Mouse (Mus musculus) MEL (cell line): Measurements from ENCODE around the gene Fam129a. TPM values are rescaled to one million over a fixed set of nuclear protein-coding genes. Genes with fewer than 3 reads are reported as not detected.

Experiments
- DNase-seq: peaks from one replicate; pipeline ENCODE4 v3.0.0; 2011; ENCODE audit warnings: low read depth, low spot score
- H3K27ac ChIP-seq: 2 replicates; pipeline ENCODE4 v1.5.1; 2012; ENCODE audit warnings: low read depth, mild to moderate bottlenecking, control low read depth, low read length, moderate library complexity; ENCODE audit not compliant: control insufficient read depth
- H3K27me3 ChIP-seq, 2 experiments: fragments of 150-350 bp in 1 of 2; sonication (generic) in 1 of 2; 2 replicates each; pipeline ENCODE4 v1.6.1; 2012; ENCODE audit warnings: low read length in 2 of 2, mild to moderate bottlenecking in 2 of 2, improper control_type of control experiment in 1 of 2, moderate library complexity in 1 of 2; ENCODE audit not compliant: insufficient read depth in 2 of 2, control insufficient read depth in 1 of 2
- H3K36me3 ChIP-seq, 2 experiments: 2 replicates each; pipeline ENCODE4 v1.6.1; 2012 to 2014; ENCODE audit warnings: low read length in 2 of 2, improper control_type of control experiment in 1 of 2, inconsistent platforms in 1 of 2, mild to moderate bottlenecking in 1 of 2; ENCODE audit not compliant: insufficient read depth in 2 of 2, control insufficient read depth in 1 of 2
- H3K4me1 ChIP-seq, 2 experiments: fragments of 150-350 bp in 1 of 2; sonication (generic) in 1 of 2; 2 replicates each; pipeline ENCODE4 v1.6.1; 2012; ENCODE audit warnings: low read length in 2 of 2, improper control_type of control experiment in 1 of 2, mild to moderate bottlenecking in 1 of 2; ENCODE audit not compliant: insufficient read depth in 2 of 2, control insufficient read depth in 1 of 2
- H3K4me3 ChIP-seq, 2 experiments: fragments of 150-350 bp in 1 of 2; sonication (generic) in 1 of 2; 2 replicates each; pipeline ENCODE4 v1.5.1; 2012; ENCODE audit warnings: low read depth in 2 of 2, low read length in 2 of 2, mild to moderate bottlenecking in 2 of 2, moderate library complexity in 2 of 2, control low read depth in 1 of 2, improper control_type of control experiment in 1 of 2; ENCODE audit not compliant: control insufficient read depth in 1 of 2, insufficient read depth in 1 of 2
- H3K79me2 ChIP-seq: 2 replicates; pipeline ENCODE4 v1.6.1; 2012; ENCODE audit warnings: mild to moderate bottlenecking, low read length, moderate library complexity; ENCODE audit not compliant: control insufficient read depth, poor library complexity, insufficient read depth
- H3K9ac ChIP-seq: 2 replicates; pipeline ENCODE4 v1.6.1; 2012; ENCODE audit warnings: low read depth, mild to moderate bottlenecking, control low read depth, low read length, moderate library complexity; ENCODE audit not compliant: control insufficient read depth, poor library complexity, severe bottlenecking
- H3K9me3 ChIP-seq: fragments of 150-350 bp; sonication (generic); replicated peaks from 2 replicates; pipeline ENCODE4 v1.6.1; 2012; ENCODE audit warnings: mild to moderate bottlenecking, low read length, improper control_type of control experiment, moderate library complexity; ENCODE audit not compliant: insufficient read depth
- BHLHE40 ChIP-seq: IDR thresholded peaks from 2 replicates; pipeline ENCODE4 v1.6.1; 2012; ENCODE audit warnings: low read depth, mild to moderate bottlenecking, inconsistent platforms, low read length, improper control_type of control experiment, borderline replicate concordance
- CHD1 ChIP-seq: IDR thresholded peaks from 2 replicates; pipeline ENCODE4 v1.6.1; 2012; ENCODE audit warnings: low read depth, mild to moderate bottlenecking, inconsistent platforms, low read length, improper control_type of control experiment
- CHD2 ChIP-seq: IDR thresholded peaks from 2 replicates; pipeline ENCODE4 v1.6.1; 2011; ENCODE audit warnings: low read length, improper control_type of control experiment
- CTCF ChIP-seq, 3 experiments: IDR thresholded peaks in 2 of 3; conservative IDR thresholded peaks in 1 of 3; 2 replicates each; pipeline ENCODE4 v1.5.1; 2011 to 2012; ENCODE audit warnings: low read length in 3 of 3, low read depth in 2 of 3, mild to moderate bottlenecking in 2 of 3, improper control_type of control experiment in 1 of 3, inconsistent platforms in 1 of 3, mixed read lengths in 1 of 3, moderate library complexity in 1 of 3; ENCODE audit not compliant: control insufficient read depth in 1 of 3, insufficient read depth in 1 of 3, poor library complexity in 1 of 3, severe bottlenecking in 1 of 3
- ELF1 ChIP-seq: IDR thresholded peaks from 2 replicates; pipeline ENCODE4 v1.6.1; 2014; ENCODE audit warnings: low read depth, mild to moderate bottlenecking, inconsistent platforms, low read length, improper control_type of control experiment, moderate library complexity
- ETS1 ChIP-seq: IDR thresholded peaks from 2 replicates; pipeline ENCODE4 v1.6.1; 2012; ENCODE audit warnings: low read depth, mild to moderate bottlenecking, inconsistent platforms, low read length, improper control_type of control experiment, moderate library complexity
- GABPA ChIP-seq: IDR thresholded peaks from 2 replicates; pipeline ENCODE4 v1.6.1; 2012; ENCODE audit warnings: low read depth, mild to moderate bottlenecking, inconsistent platforms, low read length, improper control_type of control experiment, moderate library complexity
- GATA1 ChIP-seq: IDR thresholded peaks from 2 replicates; pipeline ENCODE4 v1.6.1; 2011; ENCODE audit warnings: low read depth, low read length, improper control_type of control experiment
- JUND ChIP-seq: IDR thresholded peaks from 2 replicates; pipeline ENCODE4 v1.6.1; 2011; ENCODE audit warnings: low read depth, mild to moderate bottlenecking, improper control_type of control experiment, low read length
- KAT2A ChIP-seq: conservative IDR thresholded peaks from 2 replicates; pipeline ENCODE4 v1.6.1; 2012; ENCODE audit warnings: low read depth, low read length, improper control_type of control experiment, inconsistent platforms
- MAZ ChIP-seq: IDR thresholded peaks from 2 replicates; pipeline ENCODE4 v1.6.1; 2012; ENCODE audit warnings: low read depth, mild to moderate bottlenecking, inconsistent platforms, low read length, improper control_type of control experiment
- MEF2A ChIP-seq: IDR thresholded peaks from 2 replicates; pipeline ENCODE4 v1.6.1; 2014; ENCODE audit warnings: low read depth, mild to moderate bottlenecking, inconsistent platforms, low read length, improper control_type of control experiment; ENCODE audit not compliant: poor library complexity, insufficient replicate concordance, severe bottlenecking; ENCODE audit errors: extremely low read depth
- MYB ChIP-seq: IDR thresholded peaks from 2 replicates; pipeline ENCODE4 v1.6.1; 2011; ENCODE audit warnings: mild to moderate bottlenecking, low read depth, low read length, improper control_type of control experiment
- MYC ChIP-seq: IDR thresholded peaks from 2 replicates; pipeline ENCODE4 v1.6.1; 2011; ENCODE audit warnings: low read depth, mild to moderate bottlenecking, low read length, improper control_type of control experiment, moderate library complexity
- NRF1 ChIP-seq: IDR thresholded peaks from 2 replicates; pipeline ENCODE4 v1.6.1; 2014; ENCODE audit warnings: low read depth, mild to moderate bottlenecking, inconsistent platforms, low read length, improper control_type of control experiment, moderate library complexity; ENCODE audit not compliant: poor library complexity, insufficient read depth, severe bottlenecking
- RAD21 ChIP-seq: IDR thresholded peaks from 2 replicates; pipeline ENCODE4 v1.6.1; 2011; ENCODE audit warnings: mild to moderate bottlenecking, low read depth, low read length, improper control_type of control experiment
- RCOR1 ChIP-seq: IDR thresholded peaks from 2 replicates; pipeline ENCODE4 v1.6.1; 2012; ENCODE audit warnings: low read depth, mild to moderate bottlenecking, inconsistent platforms, low read length, improper control_type of control experiment
- SIN3A ChIP-seq: IDR thresholded peaks from 2 replicates; pipeline ENCODE4 v1.6.1; 2012; ENCODE audit warnings: low read length, improper control_type of control experiment, inconsistent platforms
- SMC3 ChIP-seq: IDR thresholded peaks from 2 replicates; pipeline ENCODE4 v1.6.1; 2011; ENCODE audit warnings: low read depth, low read length, improper control_type of control experiment
- TAL1 ChIP-seq: IDR thresholded peaks from 2 replicates; pipeline ENCODE4 v1.6.1; 2012; ENCODE audit warnings: mild to moderate bottlenecking, inconsistent platforms, low read length, moderate library complexity, mixed read lengths
- USF2 ChIP-seq, 2 experiments: IDR thresholded peaks; 2 replicates each; pipeline ENCODE4 v1.6.1; 2011 to 2012; ENCODE audit warnings: improper control_type of control experiment in 2 of 2, low read length in 2 of 2, borderline replicate concordance in 1 of 2, inconsistent platforms in 1 of 2, low read depth in 1 of 2, mild to moderate bottlenecking in 1 of 2; ENCODE audit not compliant: insufficient read depth in 1 of 2
- ZC3H11A ChIP-seq: IDR thresholded peaks from 2 replicates; pipeline ENCODE4 v1.6.1; 2012; ENCODE audit warnings: low read depth, mild to moderate bottlenecking, inconsistent platforms, low read length, improper control_type of control experiment
- ZMIZ1 ChIP-seq: IDR thresholded peaks from 2 replicates; pipeline ENCODE4 v1.6.1; 2012; ENCODE audit warnings: low read depth, mild to moderate bottlenecking, inconsistent platforms, low read length, improper control_type of control experiment, moderate library complexity
- polyA plus RNA-seq, 2 experiments: library from polyadenylated mRNA; stranded (reverse) in 1 of 2; unstranded in 1 of 2; fragments of >175 nt in 1 of 2; fragments of >200 nt in 1 of 2; gene quantifications; 2 replicates each; pipeline versions ENCODE4 v1.2.1 to v1.2.4; 2012; ENCODE audit warnings: low replicate concordance in 2 of 2, low read depth in 1 of 2; ENCODE audit not compliant: insufficient read length in 2 of 2, insufficient read depth in 1 of 2, missing spikeins in 1 of 2
- total RNA-seq: library from RNA; depleted of rRNA; stranded (reverse); fragments of 300-350 nt; gene quantifications from 2 replicates; pipeline ENCODE4 v1.2.3, GENCODE M21; 2012

The Fam129a gene
- total and polyA plus RNA-seq, 3 experiments, result 3.1 to 67.5 (median 8.8) TPM

DNA sequence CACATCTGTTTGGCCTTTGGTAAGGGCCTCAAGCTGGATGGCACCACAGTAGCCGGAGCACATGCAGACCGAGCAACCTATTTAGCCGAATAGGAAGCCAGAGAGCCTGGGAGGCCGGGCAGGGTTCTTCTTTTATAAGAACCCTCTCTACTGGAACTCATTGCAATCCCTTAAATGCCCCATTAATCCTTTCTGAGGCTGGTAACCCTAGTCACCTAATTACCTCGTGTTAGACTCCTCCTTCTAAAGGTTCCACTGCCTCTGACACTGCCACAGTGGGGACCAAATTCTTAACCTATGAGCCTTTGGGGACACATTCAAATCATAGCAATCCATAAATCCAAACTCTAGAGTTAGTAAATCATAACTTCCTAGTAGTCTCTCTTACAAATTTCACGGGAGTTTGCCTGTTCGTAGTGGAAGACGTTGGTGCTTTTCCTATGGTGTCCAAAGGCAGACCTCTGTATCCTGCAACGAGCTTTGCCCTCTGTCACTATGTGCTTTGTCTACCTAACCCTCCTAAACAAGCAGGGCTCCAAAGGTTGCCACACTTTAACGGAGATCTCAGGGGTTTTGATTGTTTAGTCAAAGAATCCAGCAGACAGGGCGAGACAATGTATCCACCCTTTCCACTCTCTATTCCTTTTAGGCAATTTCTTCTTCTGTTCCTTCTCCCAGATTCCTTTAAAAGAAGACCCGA is 24.8 kb downstream of the Fam129a start:
- H3K27ac ChIP-seq, result no peak overlapping the region
- no peaks in the 10 kb centered on the region for H3K79me2 ChIP-seq
- H3K27me3 ChIP-seq, result no peaks in the 10 kb centered on the region
- no peak for DNase-seq
- H3K9ac ChIP-seq, result no peak overlapping the region
- peaks cover 0 to 8% of the 10 kb centered on the region in 2 experiments; a peak in 3 of 4 replicates for H3K36me3 ChIP-seq
- H3K9me3 ChIP-seq, result no peaks in the 10 kb centered on the region
- TF ChIP-seq JUND, result no peak
- no peak for TF ChIP-seq TAL1
- TF ChIP-seq KAT2A, result no peak
- no peak for TF ChIP-seq MEF2A
- no peak for TF ChIP-seq ELF1
- TF ChIP-seq MYB, result no peak
- TF ChIP-seq BHLHE40, result no peak
- no peak for TF ChIP-seq USF2 (IDR thresholded peaks at IDR 0.05; ENCODE audit: borderline replicate concordance in 1 of 2, insufficient read depth in 1 of 2, low read depth in 1 of 2, low read length in 2 of 2)
- TF ChIP-seq ZC3H11A, result no peak
- no peak for TF ChIP-seq CTCF (IDR thresholded peaks at IDR 0.05 in 2 of 3, conservative IDR thresholded peaks at IDR 0.05 in 1 of 3; ENCODE audit: control insufficient read depth in 1 of 3, insufficient read depth in 1 of 3, low read depth in 2 of 3, low read length in 3 of 3, poor library complexity in 1 of 3, severe bottlenecking in 1 of 3)
- no peak for TF ChIP-seq RCOR1
- TF ChIP-seq SIN3A, result no peak
- no peak for TF ChIP-seq CHD2
- no peak for TF ChIP-seq ZMIZ1
- TF ChIP-seq ETS1, result no peak
- no peak for TF ChIP-seq GABPA
- peaks cover 0 to 3% of the 10 kb centered on the region in 2 experiments; a peak in 1 of 4 replicates for H3K4me1 ChIP-seq
- no peak overlapping the region for H3K4me3 ChIP-seq

DNA sequence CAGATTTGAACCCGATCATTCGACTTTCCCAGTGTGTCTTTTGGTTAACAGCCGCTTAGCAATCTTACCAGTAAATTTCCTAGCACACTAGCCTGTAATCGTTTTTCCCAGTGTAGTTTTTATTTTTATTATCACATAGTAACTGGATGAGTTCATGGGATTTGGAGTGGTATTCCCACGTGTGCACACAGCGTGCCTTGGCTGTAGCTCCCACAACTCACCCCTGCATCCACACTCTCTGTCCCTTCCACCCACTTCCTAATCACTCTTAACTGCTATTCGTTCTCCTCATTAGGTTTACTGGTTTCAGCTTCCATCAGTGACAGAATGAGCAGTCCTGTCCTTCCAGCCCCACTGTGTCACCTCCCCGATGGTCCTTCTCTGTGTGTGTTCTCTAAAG is 25.6 kb downstream of the Fam129a start:
- peaks cover 0 to 8% of the 10 kb centered on the region in 2 experiments; a peak in 3 of 4 replicates for H3K36me3 ChIP-seq
- H3K79me2 ChIP-seq, result no peaks in the 10 kb centered on the region
- H3K9ac ChIP-seq, result no peak overlapping the region
- no peak for TF ChIP-seq GABPA
- TF ChIP-seq GATA1, result no peak
- TF ChIP-seq MAZ, result no peak
- TF ChIP-seq CHD1, result no peak
- no peak for TF ChIP-seq NRF1
- no peak for TF ChIP-seq BHLHE40
- TF ChIP-seq TAL1, result no peak
- TF ChIP-seq SMC3, result no peak
- TF ChIP-seq MYC, result no peak
- TF ChIP-seq RAD21, result no peak
- no peaks in the 10 kb centered on the region for H3K27me3 ChIP-seq
- no peak overlapping the region for H3K4me3 ChIP-seq
- no peak for DNase-seq
- no peak overlapping the region for H3K27ac ChIP-seq
- H3K4me1 ChIP-seq, result peaks cover 0 to 3% of the 10 kb centered on the region in 2 experiments; a peak in 1 of 4 replicates
- H3K9me3 ChIP-seq, result no peaks in the 10 kb centered on the region
